Mouse (Mus musculus) brain, adult 10 weeks (tissue): ENCODE results near the gene Ncor1. TPM values are rescaled to one million over a fixed set of nuclear protein-coding genes. Genes with fewer than 3 reads are reported as not detected.

Experiments used
- polyA plus RNA-seq: library from polyadenylated mRNA; stranded (reverse); fragments of 350-450 nt; fragmentation: Illumina TruSeq; extraction: RNeasy Lipid Tissue Mini Kit (QIAGEN cat#74804); gene quantifications from one replicate; pipeline ENCODE4 v1.2.3, GENCODE M21; 2015; ENCODE audit warnings: low read depth, low replicate concordance

Gene Ncor1
- polyA plus RNA-seq, result 118 TPM

DNA sequence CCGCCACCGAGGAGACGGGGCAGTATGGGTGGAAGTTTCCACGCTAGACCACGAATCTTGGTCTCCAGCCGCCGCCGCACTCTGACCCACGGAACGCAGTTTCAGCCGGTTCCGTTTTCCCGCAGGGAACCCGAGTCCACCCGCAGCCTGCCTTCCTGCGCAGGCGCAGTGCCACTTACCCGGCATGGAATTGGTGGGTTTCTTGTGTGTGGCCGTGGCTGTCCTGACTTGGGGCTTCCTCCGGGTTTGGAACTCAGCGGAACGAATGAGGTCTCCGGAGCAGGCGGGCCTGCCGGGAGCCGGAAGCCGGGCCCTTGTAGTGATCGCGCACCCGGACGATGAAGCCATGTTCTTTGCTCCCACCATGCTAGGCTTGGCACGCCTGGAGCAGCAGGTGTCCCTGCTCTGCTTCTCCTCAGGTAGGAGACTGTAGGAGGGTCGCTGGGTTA lies at the start of gene Ncor1, which contains the start of gene Pigl:
Ncor1 (minus strand) TSS at position 266 of the 449 bp plus-strand sequence.
Pigl (plus strand) TSS at position 185 of the 449 bp plus-strand sequence.

DNA sequence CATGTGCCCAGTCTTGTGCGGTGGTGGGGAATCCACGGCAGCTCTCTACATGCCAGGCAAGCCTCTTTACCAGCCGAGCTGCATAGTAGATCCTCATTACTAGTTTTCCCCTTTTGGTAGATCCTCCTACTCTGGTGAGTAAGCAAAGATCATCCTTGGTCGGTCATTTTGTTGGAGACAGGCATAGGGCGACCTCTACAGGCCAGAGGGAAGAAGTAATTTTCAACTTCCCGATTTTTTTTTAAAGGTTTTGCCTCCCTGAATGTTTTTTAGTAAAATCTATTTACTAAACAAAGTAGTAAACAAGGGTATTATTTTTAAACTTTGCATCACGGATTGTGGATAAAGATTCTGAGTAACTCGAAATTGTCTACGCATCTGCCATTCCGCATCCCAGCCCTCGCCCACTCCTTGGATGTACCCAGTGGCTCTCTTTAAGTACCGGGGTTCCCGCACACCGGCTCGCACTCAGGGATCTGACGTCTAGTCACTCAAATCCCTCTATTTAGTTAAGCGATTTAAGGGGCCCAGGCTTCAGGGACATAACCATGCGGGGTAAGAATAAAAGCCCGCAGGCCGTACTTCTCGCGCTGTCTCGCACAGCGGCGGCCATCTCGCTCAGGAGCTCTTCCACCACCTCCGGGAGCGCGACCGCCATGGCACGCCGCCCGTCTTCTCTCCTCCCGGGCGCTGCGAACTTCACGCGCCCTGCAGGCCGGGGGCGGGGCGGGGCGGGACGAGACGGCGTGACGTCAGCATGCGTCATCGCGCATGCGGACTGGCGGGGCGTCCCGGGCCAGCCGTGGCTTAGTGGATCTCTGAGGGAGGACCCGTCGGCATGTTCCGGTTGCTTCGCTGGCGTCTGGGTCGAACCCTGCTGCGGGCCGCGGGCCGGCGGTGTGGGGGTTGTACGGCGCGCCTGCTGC lies 177.4 kb downstream of the Ncor1 start, which contains the start of the genes Zswim7 and Ttc19:
Zswim7 (minus strand) TSS at position 701 of the 926 bp plus-strand sequence.
Ttc19 (plus strand) TSS at position 799 of the 926 bp plus-strand sequence.

Other genes with a start within 250 kb of the Ncor1 start
- gene Adora2b, start 209.6 kb downstream of the Ncor1 start, polyA plus RNA-seq, result 5.1 TPM
- 26.7 TPM for gene Zswim7, start 177.2 kb downstream of the Ncor1 start, polyA plus RNA-seq
- gene Ttc19, start 177.1 kb downstream of the Ncor1 start, polyA plus RNA-seq, result 91.1 TPM
- 7.7 TPM for gene Pigl, start 81 bp downstream of the Ncor1 start, polyA plus RNA-seq
- 49.9 TPM for gene Cenpv, start 80.7 kb upstream of the Ncor1 start, polyA plus RNA-seq
- gene Ubb, start 92.6 kb upstream of the Ncor1 start, polyA plus RNA-seq, result 3,249 TPM
- gene Trpv2, start 115.9 kb upstream of the Ncor1 start, polyA plus RNA-seq, result 16.7 TPM
- 18.1 TPM for gene Lrrc75a, start 190.0 kb upstream of the Ncor1 start, polyA plus RNA-seq
- 29.5 TPM for gene Mmgt2, start 190.1 kb upstream of the Ncor1 start, polyA plus RNA-seq